Mouse (Mus musculus): ENCODE results near the gene Mfap1a.
A peak's percentile ranks its signal among the peaks of the same experiment; 100 is the strongest.
"Not testable (repeated sequence)": the region's sequence is repeated elsewhere in the genome, so short reads cannot be mapped to it uniquely, and the experiment has no call there.

The Mfap1a gene

GRCm38 (mm10) chr2:121505942-121506882 lies at the start of gene Mfap1a, which contains the start of gene Wdr76:
Gene Mfap1a (minus strand): TSS chr2:121506665.
Gene Wdr76 (plus strand): TSS chr2:121506723.
- peak; percentile 89 for DNase-seq (ENCODE audit: low read depth, low spot score)

- no peak for DNase-seq (ENCODE audit: low read depth, low spot score)
These were observed 44.8 kb upstream of the Mfap1a start for GRCm38 (mm10) chr2:121551271-121551670.

DNA sequence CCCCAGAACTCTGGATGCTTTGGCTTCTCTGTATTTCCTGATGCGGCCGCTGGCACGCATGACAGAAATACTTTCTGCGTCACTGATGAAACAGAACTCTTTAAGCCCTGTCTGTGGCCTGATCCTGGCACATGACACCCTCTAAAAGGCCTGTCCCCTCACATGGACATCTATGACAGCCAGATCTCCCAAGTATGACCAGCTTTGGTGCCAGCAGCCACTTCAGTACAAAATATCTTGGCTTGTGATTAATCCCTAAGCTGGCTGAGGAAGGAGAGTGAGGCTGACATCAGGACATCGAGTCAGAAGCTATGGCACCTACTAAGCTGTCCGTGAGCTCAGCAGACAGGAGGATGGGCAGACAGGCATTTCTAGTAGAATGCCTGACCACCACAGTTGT lies 43.2 kb upstream of the Mfap1a start:
- DNase-seq (ENCODE audit: low read depth, low spot score) = no peak

GRCm38 (mm10) chr2:121544829-121545228 lies 38.4 kb upstream of the Mfap1a start:
- DNase-seq (ENCODE audit: low read depth, low spot score) = no peak

GRCm38 (mm10) chr2:121525056-121525455 lies 18.6 kb upstream of the Mfap1a start:
- DNase-seq (ENCODE audit: low read depth, low spot score) = peak; percentile 70

- DNase-seq (ENCODE audit: low read depth, low spot score) = not testable (repeated sequence)
These were observed 16.4 kb upstream of the Mfap1a start for GRCm38 (mm10) chr2:121522830-121523229.

GRCm38 (mm10) chr2:121522006-121522405 lies 15.5 kb upstream of the Mfap1a start:
- DNase-seq (ENCODE audit: low read depth, low spot score) = peak; percentile 57

DNA sequence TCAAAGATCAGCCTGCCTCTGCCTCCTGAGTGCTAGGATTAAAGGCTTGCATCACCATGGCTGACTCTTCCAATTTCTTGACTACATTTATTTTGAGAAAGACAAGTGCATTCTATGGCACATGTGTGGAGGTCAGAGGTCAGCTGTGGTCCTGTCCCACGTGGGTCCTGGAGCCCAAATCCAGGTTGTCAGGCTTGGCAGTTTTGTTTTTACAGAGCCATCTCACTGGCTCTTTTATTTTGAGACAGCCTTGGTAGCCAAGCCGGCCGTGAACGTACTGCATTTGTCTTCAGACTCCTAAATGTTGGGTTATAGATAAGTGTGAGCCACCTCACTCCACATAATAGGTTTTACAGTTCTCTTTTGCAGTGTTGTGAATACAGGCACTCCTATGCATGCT lies 12.2 kb upstream of the Mfap1a start:
- DNase-seq (ENCODE audit: low read depth, low spot score) = not testable (repeated sequence)

- DNase-seq (ENCODE audit: low read depth, low spot score) = no peak
These were observed 11.6 kb upstream of the Mfap1a start for GRCm38 (mm10) chr2:121518106-121518505.

GRCm38 (mm10) chr2:121514211-121514610 lies 7.7 kb upstream of the Mfap1a start:
- no peak for DNase-seq (ENCODE audit: low read depth, low spot score)

DNA sequence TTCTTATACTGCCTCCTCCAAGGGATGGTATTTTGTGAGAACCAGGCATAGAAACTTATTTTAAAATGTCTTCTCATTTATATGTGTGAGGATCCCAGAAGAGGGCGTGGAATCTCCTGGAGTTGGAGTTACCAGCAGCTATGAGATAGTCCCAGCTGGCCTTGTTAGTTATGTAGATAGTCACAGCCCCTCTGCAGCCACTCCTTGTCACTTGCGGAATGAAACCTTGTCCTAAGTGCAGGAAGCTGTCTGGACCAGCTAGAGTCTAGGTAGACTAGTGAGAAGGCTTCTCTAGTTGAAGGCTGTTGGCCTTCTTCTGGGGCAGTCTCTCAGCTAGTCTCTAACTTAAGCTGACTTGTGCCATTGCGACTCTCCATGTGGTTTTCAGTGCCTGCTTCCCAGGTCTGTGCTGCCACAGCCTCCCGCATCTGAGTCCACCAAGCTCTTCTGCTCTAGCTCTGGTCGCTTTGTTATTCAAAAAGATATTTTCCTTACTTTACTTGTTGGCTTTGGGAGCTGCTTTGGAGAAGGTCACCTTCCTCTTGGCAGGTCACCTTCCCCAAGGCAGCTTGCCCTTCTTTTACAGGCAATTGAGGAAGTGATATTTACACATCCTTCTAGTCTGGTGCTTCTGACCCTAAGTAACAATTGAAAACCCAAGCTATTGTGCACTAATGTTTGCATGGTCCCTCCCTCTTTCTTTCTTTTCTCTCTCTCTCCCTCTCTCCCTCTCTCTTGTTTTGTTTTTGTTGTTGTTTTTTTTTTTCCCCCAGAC lies 6.7 kb upstream of the Mfap1a start:
- DNase-seq (ENCODE audit: low read depth, low spot score) = not testable (repeated sequence)

DNA sequence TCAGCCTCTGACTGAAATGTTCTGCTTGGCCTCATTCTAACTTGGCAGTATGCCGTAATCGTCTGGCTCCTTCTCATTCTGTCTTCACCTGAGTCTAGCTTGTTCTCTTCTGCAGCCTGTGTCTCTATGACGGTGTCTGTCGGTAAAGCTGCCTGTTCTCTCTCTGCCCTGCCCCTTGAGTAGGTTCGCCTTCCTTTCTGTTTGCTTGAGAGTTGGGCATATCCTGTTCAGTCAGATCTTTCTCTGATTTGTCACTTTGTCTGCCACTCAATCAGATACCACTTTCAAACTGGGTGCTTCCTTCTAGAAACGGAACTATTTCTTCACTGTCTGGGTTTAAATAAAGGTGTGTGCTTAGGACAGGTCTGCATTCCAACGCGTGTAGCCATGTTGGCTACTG lies 4.9 kb upstream of the Mfap1a start:
- DNase-seq (ENCODE audit: low read depth, low spot score) = no peak

DNA sequence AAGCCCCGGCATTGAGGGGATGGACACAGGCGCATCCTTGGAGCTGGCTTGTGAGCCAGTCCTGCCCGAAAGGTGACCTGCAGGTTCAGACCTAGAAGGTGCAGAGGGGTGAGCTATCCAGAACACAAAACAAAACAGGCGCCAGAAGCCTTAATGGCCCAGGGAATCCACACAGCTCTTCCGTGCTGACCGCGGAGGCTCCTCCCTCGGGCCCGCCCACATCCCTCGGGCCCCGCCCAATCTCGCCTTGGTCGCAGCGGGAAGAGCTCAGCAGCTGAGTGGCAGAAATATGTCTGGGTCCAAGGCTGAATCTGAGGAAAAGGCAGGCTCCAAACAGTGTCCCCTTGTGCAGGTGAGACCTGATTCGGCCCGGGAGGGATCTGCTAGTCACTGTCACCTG lies 3.1 kb upstream of the Mfap1a start:
- no peak for DNase-seq (ENCODE audit: low read depth, low spot score)

- no peak for DNase-seq (ENCODE audit: low read depth, low spot score)
These were observed 1.5 kb upstream of the Mfap1a start for GRCm38 (mm10) chr2:121507951-121508330.

DNA sequence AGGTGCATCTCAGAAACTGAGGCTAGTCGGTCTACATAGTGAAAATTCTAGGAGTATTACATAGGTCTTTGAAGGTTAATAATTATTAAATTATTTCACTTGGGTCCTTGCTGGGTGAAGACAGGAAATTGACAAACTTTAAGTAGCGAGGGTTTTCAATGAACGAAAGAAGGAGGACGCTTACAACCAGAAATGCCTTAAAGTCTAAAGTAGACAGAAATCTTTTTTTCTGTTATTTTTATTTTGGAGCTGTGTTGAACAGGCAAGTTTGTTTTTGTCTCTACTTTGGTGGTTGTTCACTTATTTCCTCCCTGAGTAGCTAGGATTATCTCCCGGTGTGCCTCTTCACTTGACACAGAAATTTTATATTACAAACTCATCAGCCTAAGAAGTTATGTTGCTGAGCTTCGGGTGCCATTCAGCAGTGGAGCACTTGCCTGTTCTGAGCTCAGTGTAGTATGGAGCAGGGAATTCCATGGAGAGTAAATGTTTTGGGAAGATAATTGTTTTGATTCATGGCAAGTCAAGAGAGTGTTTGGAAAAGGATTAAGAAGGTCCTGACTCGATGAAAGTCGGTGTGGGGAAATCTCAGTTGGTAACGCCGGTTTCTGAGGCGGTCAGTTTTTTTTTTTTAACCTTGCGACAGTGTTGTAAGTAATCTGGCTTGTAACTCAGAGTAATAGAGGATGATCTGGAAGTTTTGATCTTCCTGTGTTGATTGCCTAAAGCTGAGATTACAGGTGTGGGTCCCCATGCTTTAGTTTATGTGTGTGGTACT lies 897 bp upstream of the Mfap1a start:
- DNase-seq (ENCODE audit: low read depth, low spot score) = no peak

- not testable (repeated sequence) for DNase-seq (ENCODE audit: low read depth, low spot score)
These were observed 4.9 kb downstream of the Mfap1a start for GRCm38 (mm10) chr2:121501550-121501949.

DNA sequence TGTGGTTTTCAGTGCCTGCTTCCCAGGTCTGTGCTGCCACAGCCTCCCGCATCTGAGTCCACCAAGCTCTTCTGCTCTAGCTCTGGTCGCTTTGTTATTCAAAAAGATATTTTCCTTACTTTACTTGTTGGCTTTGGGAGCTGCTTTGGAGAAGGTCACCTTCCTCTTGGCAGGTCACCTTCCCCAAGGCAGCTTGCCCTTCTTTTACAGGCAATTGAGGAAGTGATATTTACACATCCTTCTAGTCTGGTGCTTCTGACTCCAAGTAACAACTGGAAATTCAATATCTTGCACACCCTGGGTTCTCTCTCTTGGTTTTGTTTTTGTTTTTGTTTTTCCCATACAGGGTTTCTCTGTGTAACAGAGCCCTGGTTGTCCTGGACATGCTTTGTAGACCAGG lies 22.1 kb downstream of the Mfap1a start:
- not testable (repeated sequence) for DNase-seq (ENCODE audit: low read depth, low spot score)

- DNase-seq (ENCODE audit: low read depth, low spot score) = no peak
These were observed 22.9 kb downstream of the Mfap1a start for GRCm38 (mm10) chr2:121483576-121483975.

DNA sequence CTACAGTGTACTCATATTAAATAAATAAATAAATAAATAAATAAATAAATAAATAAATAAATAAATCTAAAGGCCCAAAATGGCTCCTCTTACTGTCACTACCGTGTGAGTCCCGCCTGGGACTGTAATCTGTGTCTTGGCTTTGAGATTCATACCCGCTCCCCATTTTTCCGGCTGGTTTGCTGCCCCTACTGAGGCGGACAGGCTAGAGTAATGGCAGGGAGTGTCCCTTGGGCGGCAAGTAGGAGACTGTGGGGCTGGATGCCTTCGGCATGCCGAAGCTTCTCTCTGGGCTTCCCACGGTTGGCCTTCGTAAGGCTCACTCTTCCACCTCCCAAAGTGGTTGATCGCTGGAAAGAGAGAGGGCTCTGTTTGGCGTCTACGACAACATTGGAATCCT lies 25.5 kb downstream of the Mfap1a start:
- not testable (repeated sequence) for DNase-seq (ENCODE audit: low read depth, low spot score)

DNA sequence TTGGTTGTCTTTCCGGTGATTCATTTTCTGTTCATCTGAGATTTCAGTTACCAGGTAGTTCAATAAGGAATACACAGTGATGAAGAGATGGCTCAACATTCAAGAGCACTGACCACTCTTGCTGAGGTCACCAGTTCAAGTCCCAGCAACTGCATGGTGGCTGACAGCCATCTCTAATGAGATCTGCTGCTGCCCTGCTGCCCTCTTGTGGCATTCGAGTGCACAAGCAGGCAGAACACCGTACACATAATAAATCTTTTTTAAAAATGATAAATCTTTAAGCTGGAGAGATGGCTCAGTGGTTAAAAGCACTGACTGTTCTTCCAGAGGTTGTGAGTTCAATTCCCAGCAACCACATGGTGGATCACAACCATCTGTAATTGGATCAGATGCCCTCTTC lies 26.0 kb downstream of the Mfap1a start:
- no peak for DNase-seq (ENCODE audit: low read depth, low spot score)

DNA sequence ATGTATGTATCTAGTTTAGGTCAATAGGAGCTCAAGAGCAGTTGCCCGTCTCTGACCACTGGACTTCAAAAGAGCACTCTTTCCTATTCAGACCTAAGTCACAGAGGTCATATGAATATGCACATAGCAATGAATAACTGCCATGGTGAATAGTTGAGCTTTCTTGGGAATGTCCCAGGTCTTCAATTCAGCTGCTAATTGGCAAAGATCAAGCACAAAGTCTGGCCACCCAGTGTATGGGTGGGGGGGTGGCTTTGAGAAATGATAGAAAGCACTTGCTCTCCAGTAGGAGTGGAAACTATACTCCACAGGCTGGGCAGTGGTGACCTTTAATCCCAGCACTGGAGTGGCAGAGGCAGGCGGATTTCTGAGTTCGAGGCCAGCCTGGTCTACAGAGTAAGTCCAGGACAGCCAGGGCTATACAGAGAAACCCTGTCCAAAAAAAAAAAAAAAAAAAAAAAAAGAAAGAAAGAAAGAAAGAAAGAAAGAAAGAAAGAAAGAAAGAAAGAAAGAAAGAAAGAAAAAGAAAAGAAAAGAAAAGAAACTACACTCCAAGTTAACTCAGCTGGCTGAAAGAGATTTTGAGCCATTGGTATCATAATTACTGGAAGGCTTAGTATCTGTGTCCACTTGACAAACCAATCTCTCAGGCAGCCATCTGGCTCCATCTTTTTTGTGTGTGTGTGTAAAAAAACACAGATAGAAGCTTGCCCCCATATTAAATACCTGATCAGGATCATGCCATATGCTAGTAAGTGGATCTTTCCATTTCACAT lies 28.8 kb downstream of the Mfap1a start:
- no peak for DNase-seq (ENCODE audit: low read depth, low spot score)

Measured in telencephalon, adult 2 months (tissue).